Mouse (Mus musculus) fat pad, adult 2 months (tissue): Measurements from ENCODE around the gene Skint1.
"Not testable (repeated sequence)": the region's sequence is repeated elsewhere in the genome, so short reads cannot be mapped to it uniquely, and the experiment has no call there.

Experiments used
- DNase-seq: peaks from one replicate; pipeline ENCODE4 v3.0.0-alpha.2; 2011; ENCODE audit warnings: low read depth, low spot score; ENCODE audit errors: extremely low read depth

The Skint1 gene

DNA sequence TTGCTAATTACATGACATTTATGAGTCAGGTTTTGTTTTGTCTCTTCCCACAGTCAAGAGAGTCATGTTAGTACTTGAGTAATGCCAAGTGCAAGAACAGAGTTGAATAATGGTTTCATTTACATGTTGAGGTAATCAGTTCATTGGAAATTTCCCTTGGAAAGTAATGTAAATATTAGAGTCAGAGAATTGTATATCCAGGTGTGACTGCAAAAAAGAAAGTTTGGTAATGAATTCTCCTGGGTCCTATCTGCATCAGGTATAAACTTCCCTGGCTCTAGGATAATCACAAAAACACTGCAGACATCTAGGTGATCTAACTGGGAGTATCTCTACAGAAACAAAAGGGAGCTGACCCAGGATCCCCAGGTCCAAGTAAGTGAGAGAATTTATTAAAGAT is at the start of gene Skint1:
TSS of gene Skint1 (plus strand) at position 301 of the 400 bp plus-strand sequence.
- no peak for DNase-seq

DNA sequence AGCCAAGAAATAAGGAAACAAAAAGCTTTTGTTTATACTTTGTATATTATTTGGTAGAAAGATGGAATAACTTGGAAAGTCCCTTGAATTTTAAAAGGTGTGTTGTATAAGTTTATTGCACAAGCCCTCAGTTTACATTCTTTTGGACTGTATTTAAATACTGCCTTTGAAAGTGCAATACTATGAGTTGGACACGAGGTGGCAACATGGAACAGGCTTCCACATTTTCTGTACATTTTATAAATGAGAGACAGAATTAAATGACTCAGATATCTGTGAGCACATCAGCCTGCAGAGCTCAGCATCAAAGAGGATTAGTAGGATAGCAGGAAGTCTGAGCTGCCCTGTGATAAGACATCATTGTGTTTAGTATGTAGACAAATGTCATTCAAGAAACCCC is 44.8 kb upstream of the Skint1 start:
- no peak for DNase-seq

DNA sequence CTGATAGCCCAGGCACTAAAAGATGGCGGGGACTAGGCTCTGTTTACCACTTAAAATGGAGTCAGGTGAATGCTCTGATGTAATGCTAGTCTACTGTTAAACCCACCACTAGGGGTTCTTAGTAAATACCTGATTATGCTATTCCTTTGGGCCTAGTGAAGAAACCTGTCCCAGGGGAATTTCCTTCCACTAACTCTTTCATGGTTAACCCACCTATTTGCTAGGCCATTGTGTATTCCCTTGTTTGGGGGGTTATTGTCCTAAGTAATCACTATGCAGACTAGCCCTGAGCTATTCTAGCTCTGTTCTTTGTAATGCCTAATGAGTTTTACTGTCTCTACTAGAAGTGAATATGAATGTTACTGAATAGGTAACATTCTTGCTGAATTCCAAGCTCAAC is 42.8 kb upstream of the Skint1 start:
- DNase-seq, result not testable (repeated sequence)

DNA sequence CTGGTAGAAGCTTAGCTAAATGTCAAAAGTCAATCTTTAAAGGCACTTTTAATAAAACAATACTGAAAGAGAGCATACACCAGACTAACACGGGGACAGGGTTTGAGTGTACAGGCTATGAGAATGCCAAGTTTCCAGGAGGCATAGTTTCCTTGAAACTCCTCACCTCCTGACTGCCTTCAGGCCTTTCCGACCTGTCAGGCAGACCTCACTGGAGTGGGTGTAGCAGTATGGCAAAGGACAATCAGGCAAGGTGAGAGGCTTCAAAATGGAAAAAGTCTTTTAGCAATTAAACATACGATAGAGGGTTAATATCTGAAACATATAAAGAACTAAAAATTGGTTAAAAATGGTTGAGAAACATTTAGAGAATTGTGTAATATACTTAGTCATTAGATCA is 42.4 kb upstream of the Skint1 start:
- DNase-seq, result no peak

DNA sequence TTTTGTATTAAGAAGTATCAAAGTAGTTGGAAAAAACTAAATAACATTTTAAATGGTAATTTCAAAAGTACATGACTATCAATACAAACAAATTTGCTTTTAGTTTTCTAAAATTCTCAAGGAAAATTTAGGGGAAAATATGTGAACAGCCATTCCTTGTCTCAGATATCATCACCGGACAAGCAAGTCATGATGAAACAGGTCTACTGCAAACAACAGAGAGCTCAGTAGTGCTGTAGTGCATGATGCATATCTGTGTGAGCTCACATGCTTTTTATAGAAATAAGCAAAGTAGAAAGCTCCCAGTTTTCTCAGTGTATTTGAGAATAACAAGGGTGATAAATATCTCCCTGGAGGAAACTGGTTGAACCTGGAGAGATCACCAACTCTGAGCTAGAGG is 33.4 kb upstream of the Skint1 start, which contains the start of gene Skint7:
TSS of gene Skint7 (plus strand) at position 301 of the 400 bp plus-strand sequence.
- no peak for DNase-seq

DNA sequence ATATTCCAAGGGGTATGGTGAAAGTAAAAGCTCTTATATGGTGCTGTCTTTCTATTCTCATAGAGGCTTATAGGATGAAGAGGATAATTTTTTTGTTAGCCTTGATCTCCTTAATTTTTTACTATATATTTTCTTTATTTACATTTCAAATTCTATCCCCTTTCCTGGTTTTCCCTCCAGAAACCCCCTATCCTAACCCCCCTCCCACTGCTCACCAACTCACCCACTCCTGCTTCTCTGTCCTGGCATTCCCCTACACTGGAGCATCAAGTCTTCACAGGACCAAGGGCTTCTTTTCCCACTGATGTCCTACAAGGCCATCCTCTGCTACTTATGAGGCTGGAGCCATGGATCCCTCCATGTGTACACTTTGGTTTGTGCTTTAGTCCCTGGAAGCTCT is 65.6 kb downstream of the Skint1 start, which contains the start of gene Skint4:
TSS of gene Skint4 (plus strand) at position 301 of the 400 bp plus-strand sequence.
- DNase-seq, result no peak
